Mouse (Mus musculus): ENCODE measurements around the gene Col5a2.
"Not testable (repeated sequence)": the region's sequence is repeated elsewhere in the genome, so short reads cannot be mapped to it uniquely, and the experiment has no call there.

Gene Col5a2

DNA sequence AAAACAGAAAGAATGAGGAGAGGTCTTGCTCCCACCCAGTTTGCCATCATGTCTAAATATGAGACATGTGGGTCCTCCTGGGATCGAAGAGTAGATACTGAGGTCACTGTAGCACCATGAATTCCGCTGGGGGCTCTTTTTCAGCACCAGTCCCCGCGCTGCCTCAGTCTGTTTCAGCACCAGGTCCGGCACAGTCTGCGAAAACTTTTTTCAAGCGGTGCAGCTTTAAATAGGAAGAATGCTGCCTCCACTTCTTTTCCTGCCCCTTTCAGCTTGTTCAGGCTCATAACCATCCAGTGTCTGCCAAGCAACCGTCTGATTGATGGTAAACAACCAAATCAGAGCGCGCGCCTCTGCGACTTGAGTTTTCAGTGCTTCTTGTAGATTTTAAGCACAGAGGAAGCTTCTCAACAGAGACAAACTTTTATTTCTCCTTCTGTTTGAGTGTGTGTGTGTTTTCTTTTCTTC, at the start of gene Col5a2:
Gene Col5a2 (minus strand): TSS at position 418 of the 468 bp plus-strand sequence.
- H3K9me3 ChIP-seq (ENCODE audit: low read length): peaks cover 6% of the 10 kb centered on the region
- peaks cover 10% of the 10 kb centered on the region for H3K4me1 ChIP-seq (replicated peaks; ENCODE audit: low read depth, low read length)
- TF ChIP-seq CTCF (conservative IDR thresholded peaks at IDR 0.05; ENCODE audit: low read length) (no peak), NANOG (IDR thresholded peaks at IDR 0.05; ENCODE audit: borderline replicate concordance, low read length) (no peak), POU5F1 (IDR thresholded peaks at IDR 0.05; ENCODE audit: borderline replicate concordance, low read length) (no peak)
- 0 out of 2 replicates have a peak within 1 kb of the TSS, but pooled peaks have one; percentile 4 for H3K4me3 ChIP-seq (replicated peaks; ENCODE audit: low read length)
- H3K27me3 ChIP-seq (ENCODE audit: insufficient read depth, low read length): no peaks in the 10 kb centered on the region
- no peaks in the 10 kb centered on the region for H3K36me3 ChIP-seq (ENCODE audit: insufficient read depth, low read length)

DNA sequence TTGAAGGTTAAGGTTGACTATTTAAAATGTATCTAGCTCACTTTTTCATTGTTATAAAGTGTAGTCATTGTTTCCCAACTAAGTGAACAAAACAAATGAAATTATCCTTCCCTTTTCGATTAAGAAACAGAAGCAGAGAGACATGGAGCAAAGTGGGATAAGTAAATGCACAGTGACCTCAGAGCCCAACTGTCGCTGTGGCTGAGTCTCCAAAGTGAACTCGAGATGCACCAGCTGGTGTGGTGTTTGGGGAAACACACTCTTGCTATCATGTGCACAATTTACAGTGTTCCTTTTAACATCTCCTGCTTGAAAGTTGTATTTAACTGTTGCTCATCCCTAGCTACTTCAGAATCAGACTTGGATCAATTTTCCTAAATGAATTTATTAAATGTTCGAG, 47.4 kb upstream of the Col5a2 start:
- H3K4me1 ChIP-seq (replicated peaks; ENCODE audit: low read depth, low read length): 0 out of 2 replicates have a peak, but pooled peaks cover 2% of the 10 kb centered on the region
- no peaks in the 10 kb centered on the region for H3K27me3 ChIP-seq (ENCODE audit: insufficient read depth, low read length)
- no peaks in the 10 kb centered on the region for H3K36me3 ChIP-seq (ENCODE audit: insufficient read depth, low read length)
- no peak overlapping the region for H3K4me3 ChIP-seq (replicated peaks; ENCODE audit: low read length)
- peaks cover 13% of the 10 kb centered on the region for H3K9me3 ChIP-seq (ENCODE audit: low read length)
- TF ChIP-seq CTCF (conservative IDR thresholded peaks at IDR 0.05; ENCODE audit: low read length) (no peak), POU5F1 (IDR thresholded peaks at IDR 0.05; ENCODE audit: borderline replicate concordance, low read length) (no peak), NANOG (IDR thresholded peaks at IDR 0.05; ENCODE audit: borderline replicate concordance, low read length) (no peak)

DNA sequence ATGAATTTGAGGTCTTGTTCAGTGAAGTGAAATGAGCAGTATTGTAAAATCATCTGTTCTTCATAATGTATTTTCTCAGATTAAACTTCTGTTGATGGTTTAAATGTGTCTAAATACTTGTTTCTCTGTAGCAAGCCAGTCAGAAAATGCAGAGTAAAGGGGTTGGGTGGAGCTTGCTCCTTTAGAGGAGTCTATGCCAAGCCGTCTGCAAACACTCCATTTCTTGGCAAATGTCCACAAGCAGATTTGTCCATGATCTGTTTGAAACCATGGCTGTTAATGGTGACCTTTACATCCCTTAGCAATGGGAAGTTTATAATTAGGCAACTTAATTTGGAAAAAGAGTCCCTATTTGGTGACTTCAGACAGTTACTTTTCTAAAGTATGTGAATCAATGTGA, 38.8 kb upstream of the Col5a2 start:
- no peaks in the 10 kb centered on the region; the same call in 1 of the 2 replicates for H3K9me3 ChIP-seq (ENCODE audit: low read length)
- no peaks in the 10 kb centered on the region for H3K4me1 ChIP-seq (replicated peaks; ENCODE audit: low read depth, low read length)
- TF ChIP-seq NANOG (IDR thresholded peaks at IDR 0.05; ENCODE audit: borderline replicate concordance, low read length) (no peak), POU5F1 (IDR thresholded peaks at IDR 0.05; ENCODE audit: borderline replicate concordance, low read length) (no peak), CTCF (conservative IDR thresholded peaks at IDR 0.05; ENCODE audit: low read length) (no peak)
- no peaks in the 10 kb centered on the region for H3K27me3 ChIP-seq (ENCODE audit: insufficient read depth, low read length)
- no peaks in the 10 kb centered on the region for H3K36me3 ChIP-seq (ENCODE audit: insufficient read depth, low read length)
- no peak overlapping the region for H3K4me3 ChIP-seq (replicated peaks; ENCODE audit: low read length)

DNA sequence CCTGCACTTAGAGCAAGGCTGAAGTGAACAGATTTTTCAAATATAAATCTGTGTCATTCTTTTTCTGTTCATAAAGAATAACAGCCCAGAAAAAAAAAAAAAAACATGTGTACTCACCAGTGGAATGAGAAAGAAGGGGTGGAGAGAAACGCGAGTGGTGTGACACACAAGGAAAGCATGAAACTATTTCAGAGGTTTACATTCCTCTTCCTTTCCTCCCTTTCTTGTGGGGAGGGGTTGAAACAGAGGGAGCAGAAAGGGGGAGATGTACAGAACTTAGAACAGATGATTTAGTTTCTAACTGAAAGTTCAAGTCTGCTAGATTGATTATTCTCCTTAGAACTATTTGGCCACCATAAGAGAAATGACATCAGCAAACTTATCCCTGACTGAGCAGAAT, 38.1 kb upstream of the Col5a2 start:
- no peak for TF ChIP-seq POU5F1 (IDR thresholded peaks at IDR 0.05; ENCODE audit: borderline replicate concordance, low read length)
- TF ChIP-seq CTCF (conservative IDR thresholded peaks at IDR 0.05; ENCODE audit: low read length): no peak
- TF ChIP-seq NANOG (IDR thresholded peaks at IDR 0.05; ENCODE audit: borderline replicate concordance, low read length): no peak
- no peaks in the 10 kb centered on the region for H3K36me3 ChIP-seq (ENCODE audit: insufficient read depth, low read length)
- H3K4me3 ChIP-seq (replicated peaks; ENCODE audit: low read length): no peak overlapping the region
- no peaks in the 10 kb centered on the region for H3K27me3 ChIP-seq (ENCODE audit: insufficient read depth, low read length)
- no peaks in the 10 kb centered on the region for H3K4me1 ChIP-seq (replicated peaks; ENCODE audit: low read depth, low read length)
- H3K9me3 ChIP-seq (ENCODE audit: low read length): no peaks in the 10 kb centered on the region; the same call in 1 of the 2 replicates

- no peaks in the 10 kb centered on the region for H3K36me3 ChIP-seq (ENCODE audit: insufficient read depth, low read length)
- TF ChIP-seq POU5F1 (IDR thresholded peaks at IDR 0.05; ENCODE audit: borderline replicate concordance, low read length) (no peak), NANOG (IDR thresholded peaks at IDR 0.05; ENCODE audit: borderline replicate concordance, low read length) (no peak), CTCF (conservative IDR thresholded peaks at IDR 0.05; ENCODE audit: low read length) (no peak)
- H3K27me3 ChIP-seq (ENCODE audit: insufficient read depth, low read length): no peaks in the 10 kb centered on the region
- H3K4me1 ChIP-seq (replicated peaks; ENCODE audit: low read depth, low read length): no peaks in the 10 kb centered on the region
- no peaks in the 10 kb centered on the region for H3K9me3 ChIP-seq (ENCODE audit: low read length)
- H3K4me3 ChIP-seq (replicated peaks; ENCODE audit: low read length): no peak overlapping the region
Measured at GRCm38 (mm10) chr1:45531486-45531885, 28.4 kb upstream of the Col5a2 start.

- not testable (repeated sequence) for H3K36me3 ChIP-seq (ENCODE audit: insufficient read depth, low read length); H3K4me3 ChIP-seq (replicated peaks; ENCODE audit: low read length); H3K4me1 ChIP-seq (replicated peaks; ENCODE audit: low read depth, low read length); H3K9me3 ChIP-seq (ENCODE audit: low read length); H3K27me3 ChIP-seq (ENCODE audit: insufficient read depth, low read length)
Measured at GRCm38 (mm10) chr1:45527476-45527875, 24.4 kb upstream of the Col5a2 start.

GRCm38 (mm10) chr1:45523601-45524000, 20.5 kb upstream of the Col5a2 start:
- Histone ChIP-seq H3K9me3 (ENCODE audit: low read length) (no peaks in the 10 kb centered on the region), H3K4me3 (replicated peaks; ENCODE audit: low read length) (no peak overlapping the region), H3K27me3 (ENCODE audit: insufficient read depth, low read length) (no peaks in the 10 kb centered on the region), H3K4me1 (replicated peaks; ENCODE audit: low read depth, low read length) (no peaks in the 10 kb centered on the region), H3K36me3 (ENCODE audit: insufficient read depth, low read length) (no peaks in the 10 kb centered on the region)
- TF ChIP-seq CTCF (conservative IDR thresholded peaks at IDR 0.05; ENCODE audit: low read length): no peak
- no peak for TF ChIP-seq NANOG (IDR thresholded peaks at IDR 0.05; ENCODE audit: borderline replicate concordance, low read length)
- TF ChIP-seq POU5F1 (IDR thresholded peaks at IDR 0.05; ENCODE audit: borderline replicate concordance, low read length): no peak

DNA sequence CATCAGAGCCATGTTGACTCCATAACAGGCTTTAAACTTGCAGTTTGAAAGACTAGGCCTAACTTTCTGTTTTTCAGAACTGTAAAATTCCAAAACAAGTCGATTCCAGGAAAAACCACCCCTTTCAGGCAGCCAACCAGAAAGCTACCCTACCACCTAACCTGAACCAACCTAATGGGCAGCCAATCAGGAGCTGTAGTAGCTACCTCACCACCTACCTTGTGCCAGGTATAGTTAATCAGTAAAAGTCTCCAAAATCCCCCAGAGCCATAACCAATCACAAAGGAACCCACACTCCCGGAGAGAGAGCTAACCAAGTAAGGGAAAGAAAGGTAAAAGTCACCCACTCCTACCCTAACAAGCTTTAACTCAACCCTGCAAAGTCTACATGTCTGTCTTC, 18.4 kb upstream of the Col5a2 start:
- Histone ChIP-seq H3K36me3 (ENCODE audit: insufficient read depth, low read length) (no peaks in the 10 kb centered on the region), H3K9me3 (ENCODE audit: low read length) (no peaks in the 10 kb centered on the region), H3K4me3 (replicated peaks; ENCODE audit: low read length) (no peak overlapping the region), H3K4me1 (replicated peaks; ENCODE audit: low read depth, low read length) (no peaks in the 10 kb centered on the region), H3K27me3 (ENCODE audit: insufficient read depth, low read length) (no peaks in the 10 kb centered on the region)
- no peak for TF ChIP-seq CTCF (conservative IDR thresholded peaks at IDR 0.05; ENCODE audit: low read length)
- no peak for TF ChIP-seq POU5F1 (IDR thresholded peaks at IDR 0.05; ENCODE audit: borderline replicate concordance, low read length)
- TF ChIP-seq NANOG (IDR thresholded peaks at IDR 0.05; ENCODE audit: borderline replicate concordance, low read length): no peak

DNA sequence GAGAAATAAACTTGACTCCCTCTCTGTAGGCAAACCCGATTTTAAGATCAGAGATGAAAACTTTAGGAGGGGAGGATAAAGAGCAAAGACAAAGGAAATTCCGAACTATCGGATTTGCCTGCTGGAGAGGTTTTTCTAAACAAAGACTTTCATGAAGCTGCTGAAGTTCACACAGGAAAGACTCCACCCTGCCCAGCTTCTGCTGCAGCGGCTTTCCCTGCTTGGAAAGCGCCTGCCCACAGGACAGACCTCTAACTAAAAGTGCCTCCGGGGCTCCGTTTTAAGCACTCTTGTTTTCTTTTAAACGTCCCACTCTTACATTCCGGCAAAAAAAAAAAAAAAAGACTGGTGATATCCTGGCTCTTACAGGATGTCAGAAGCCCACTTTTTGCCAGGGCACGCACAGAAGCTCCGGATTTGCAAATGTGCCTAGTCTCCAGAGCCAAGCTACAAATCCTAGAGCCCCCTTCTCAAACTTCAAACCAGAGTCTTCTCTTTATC, 791 bp downstream of the Col5a2 start:
- Histone ChIP-seq H3K36me3 (ENCODE audit: insufficient read depth, low read length) (no peaks in the 10 kb centered on the region), H3K9me3 (ENCODE audit: low read length) (peaks cover 6% of the 10 kb centered on the region), H3K4me3 (replicated peaks; ENCODE audit: low read length) (0 out of 2 replicates have a peak overlapping the region, but pooled peaks have one; percentile 4), H3K27me3 (ENCODE audit: insufficient read depth, low read length) (no peaks in the 10 kb centered on the region), H3K4me1 (replicated peaks; ENCODE audit: low read depth, low read length) (peaks cover 10% of the 10 kb centered on the region)
- TF ChIP-seq POU5F1 (IDR thresholded peaks at IDR 0.05; ENCODE audit: borderline replicate concordance, low read length) (no peak), NANOG (IDR thresholded peaks at IDR 0.05; ENCODE audit: borderline replicate concordance, low read length) (no peak), CTCF (conservative IDR thresholded peaks at IDR 0.05; ENCODE audit: low read length) (no peak)

Data from E14TG2a.4 (cell line).